Mouse (Mus musculus) hindbrain, embryonic 16.5 days (tissue): ENCODE data around the gene Daxx. TPM values are rescaled to one million over a fixed set of nuclear protein-coding genes. Genes with fewer than 3 reads are reported as not detected.
"Not testable (repeated sequence)": the region's sequence is repeated elsewhere in the genome, so short reads cannot be mapped to it uniquely, and the experiment has no call there.

Source experiments
- ATAC-seq: fragments of 200-750 bp; cut with Nextera tagmentation; 2 replicates; pipeline ENCODE4 v1.8.0; 2017; ENCODE audit warnings: moderate TSS enrichment, moderate library complexity
- H3K27ac ChIP-seq: fragments of 300-500 bp; sonication (generic); 2 replicates; pipeline ENCODE4 v1.5.1; 2014; ENCODE audit warnings: low read depth, mild to moderate bottlenecking, control low read depth, low read length, moderate library complexity
- H3K27me3 ChIP-seq: fragments of 300-500 bp; sonication (generic); replicated peaks from 2 replicates; pipeline ENCODE4 v1.6.1; 2014; ENCODE audit warnings: low read length; ENCODE audit not compliant: control insufficient read depth, insufficient read depth
- H3K36me3 ChIP-seq: fragments of 300-500 bp; sonication (generic); 2 replicates; pipeline ENCODE4 v1.6.1; 2014; ENCODE audit warnings: mild to moderate bottlenecking, low read length, moderate library complexity, mixed read lengths; ENCODE audit not compliant: control insufficient read depth, insufficient read depth
- H3K4me1 ChIP-seq: fragments of 300-500 bp; sonication (generic); 2 replicates; pipeline ENCODE4 v1.6.1; 2014; ENCODE audit warnings: low read depth, low read length; ENCODE audit not compliant: control insufficient read depth, insufficient read depth
- H3K4me2 ChIP-seq: fragments of 300-500 bp; sonication (generic); 2 replicates; pipeline ENCODE4 v1.6.1; 2014; ENCODE audit warnings: mild to moderate bottlenecking, low read length, control low read depth, moderate library complexity
- H3K4me3 ChIP-seq: fragments of 300-500 bp; sonication (generic); 2 replicates; pipeline ENCODE4 v1.5.1; 2014; ENCODE audit warnings: mild to moderate bottlenecking, low read length, control low read depth, moderate library complexity
- H3K9ac ChIP-seq: fragments of 300-500 bp; sonication (generic); 2 replicates; pipeline ENCODE4 v1.6.1; 2014; ENCODE audit warnings: low read depth, mild to moderate bottlenecking, control low read depth, low read length, moderate library complexity
- H3K9me3 ChIP-seq: fragments of 300-500 bp; sonication (generic); 2 replicates; pipeline ENCODE4 v1.6.1; 2014; ENCODE audit warnings: mild to moderate bottlenecking, low read length, moderate library complexity; ENCODE audit not compliant: control insufficient read depth
- WGBS: fragments of 180-500 bp; shearing (Covaris S2); extraction: QIAGEN DNeasy Blood & Tissue Kit; methylation state at CpG from one replicate; pipeline ENCODE4 v1.1.7; 2014; 5-methylcytosine and 5-hydroxymethylcytosine counted together
- polyA plus RNA-seq: library from polyadenylated mRNA; unstranded; fragments of >200 nt; fragmentation: Nextera tagmentation; extraction: Ambion mirVana; gene quantifications from 2 replicates; pipeline ENCODE4 v1.2.1, GENCODE M21; 2015

The Daxx gene
- polyA plus RNA-seq, 1 experiment from 2014 or later, result 52.0 TPM

GRCm38 (mm10) chr17:33900989-33901314 is 8.3 kb upstream of the Daxx start:
- H3K4me1 ChIP-seq, result no peaks in the 10 kb centered on the region
- WGBS, result 84% methylated on average over 4 of the region's 4 CpGs
- no peak overlapping the region for H3K9ac ChIP-seq
- H3K4me2 ChIP-seq, result no peak overlapping the region
- no peak for ATAC-seq
- H3K27me3 ChIP-seq, result no peaks in the 10 kb centered on the region
- H3K36me3 ChIP-seq, result no peaks in the 10 kb centered on the region
- H3K27ac ChIP-seq, result no peak overlapping the region
- H3K4me3 ChIP-seq, result no peak overlapping the region
- no peaks in the 10 kb centered on the region for H3K9me3 ChIP-seq

- H3K27ac ChIP-seq, result no peak overlapping the region
- 61% methylated on average over 4 of the region's 4 CpGs for WGBS
- H3K4me1 ChIP-seq, result no peaks in the 10 kb centered on the region
- H3K27me3 ChIP-seq, result no peaks in the 10 kb centered on the region
- no peak overlapping the region for H3K9ac ChIP-seq
- H3K4me2 ChIP-seq, result no peak overlapping the region
- ATAC-seq, result no peak
- H3K9me3 ChIP-seq, result no peaks in the 10 kb centered on the region
- H3K36me3 ChIP-seq, result no peaks in the 10 kb centered on the region
- no peak overlapping the region for H3K4me3 ChIP-seq
These were observed 7.6 kb upstream of the Daxx start for GRCm38 (mm10) chr17:33901653-33902052.

GRCm38 (mm10) chr17:33902079-33902478 is 7.1 kb upstream of the Daxx start:
- Histone ChIP-seq H3K4me1 (no peaks in the 10 kb centered on the region), H3K27ac (no peak overlapping the region), H3K36me3 (no peaks in the 10 kb centered on the region), H3K9ac (no peak overlapping the region), H3K9me3 (no peaks in the 10 kb centered on the region), H3K27me3 (no peaks in the 10 kb centered on the region), H3K4me3 (no peak overlapping the region), H3K4me2 (no peak overlapping the region)
- WGBS, result 70% methylated on average over 4 of the region's 4 CpGs
- ATAC-seq, result no peak

- Histone ChIP-seq H3K4me2 (no peak overlapping the region), H3K27me3 (no peaks in the 10 kb centered on the region), H3K36me3 (no peaks in the 10 kb centered on the region), H3K9ac (no peak overlapping the region), H3K27ac (no peak overlapping the region), H3K9me3 (no peaks in the 10 kb centered on the region), H3K4me1 (no peaks in the 10 kb centered on the region), H3K4me3 (no peak overlapping the region)
- ATAC-seq, result no peak
- 85% methylated on average over 7 of the region's 7 CpGs for WGBS
These were observed 6.7 kb upstream of the Daxx start for GRCm38 (mm10) chr17:33902491-33902890.

- ATAC-seq, H3K36me3 ChIP-seq, H3K27me3 ChIP-seq, H3K9ac ChIP-seq, H3K27ac ChIP-seq, H3K4me1 ChIP-seq, H3K4me2 ChIP-seq, H3K4me3 ChIP-seq, H3K9me3 ChIP-seq: not testable (repeated sequence)
- 76% methylated on average over 6 of the region's 6 CpGs for WGBS
These were observed 5.1 kb upstream of the Daxx start for GRCm38 (mm10) chr17:33903911-33904651.

- H3K9ac ChIP-seq, H3K27me3 ChIP-seq, H3K4me1 ChIP-seq, H3K27ac ChIP-seq, H3K4me3 ChIP-seq, H3K4me2 ChIP-seq, H3K9me3 ChIP-seq, ATAC-seq, H3K36me3 ChIP-seq: not testable (repeated sequence)
- 34% methylated on average over 3 of the region's 4 CpGs for WGBS
These were observed 4.4 kb upstream of the Daxx start, which contains the start of gene Platr17 for GRCm38 (mm10) chr17:33904835-33905234. TSS of gene Platr17 (plus strand) at chr17:33905135.

- peak overlapping the region; percentile 81 for H3K9ac ChIP-seq
- peaks cover 12% of the 10 kb centered on the region for H3K36me3 ChIP-seq
- H3K4me1 ChIP-seq, result peaks cover 14% of the 10 kb centered on the region
- peak overlapping the region; percentile 85 for H3K27ac ChIP-seq
- WGBS, result under 1% methylated on average over 44 of the region's 44 CpGs
- H3K27me3 ChIP-seq, result no peaks in the 10 kb centered on the region
- H3K9me3 ChIP-seq, result no peaks in the 10 kb centered on the region
- peak overlapping the region; percentile 78 for H3K4me2 ChIP-seq
- H3K4me3 ChIP-seq, result peak overlapping the region; percentile 91
- peak; percentile 63 for ATAC-seq
These were observed 710 bp upstream of the Daxx start for GRCm38 (mm10) chr17:33908331-33909076.

- peak overlapping the region; percentile 91 for H3K4me2 ChIP-seq
- peaks cover 21% of the 10 kb centered on the region for H3K36me3 ChIP-seq
- whole genome bisulfite sequencing, result 0% methylated on average over 14 of the region's 14 CpGs
- H3K4me3 ChIP-seq, result peak overlapping the region; percentile 91
- peak overlapping the region; percentile 91 for H3K9ac ChIP-seq
- peaks cover 15% of the 10 kb centered on the region for H3K4me1 ChIP-seq
- H3K27me3 ChIP-seq, result no peaks in the 10 kb centered on the region
- H3K27ac ChIP-seq, result peak overlapping the region; percentile 88
- no peak for ATAC-seq
- no peaks in the 10 kb centered on the region for H3K9me3 ChIP-seq
These were observed 646 bp downstream of the Daxx start for GRCm38 (mm10) chr17:33909869-33910250.

- no peak for ATAC-seq
- Histone ChIP-seq H3K4me2 (peak overlapping the region; percentile 91), H3K9me3 (no peaks in the 10 kb centered on the region), H3K36me3 (peaks cover 21% of the 10 kb centered on the region), H3K9ac (peak overlapping the region; percentile 91), H3K4me3 (peak overlapping the region; percentile 91), H3K27me3 (no peaks in the 10 kb centered on the region), H3K27ac (no peak overlapping the region), H3K4me1 (peaks cover 19% of the 10 kb centered on the region)
- 52% methylated on average over 11 of the region's 11 CpGs for WGBS
These were observed 1.3 kb downstream of the Daxx start for GRCm38 (mm10) chr17:33910346-33911051.
